Mouse (Mus musculus): ENCODE measurements around the gene Cmtm3.

The Cmtm3 gene

GRCm38 (mm10) chr8:104342426-104342825 is 3.2 kb downstream of the Cmtm3 start:
- no peak for DNase-seq (ENCODE audit: low spot score)

- peak; percentile 75 for DNase-seq (ENCODE audit: low spot score)
These were observed 4.7 kb downstream of the Cmtm3 start for GRCm38 (mm10) chr8:104343957-104344356.

- DNase-seq (ENCODE audit: low spot score) = no peak
These were observed 5.4 kb downstream of the Cmtm3 start for GRCm38 (mm10) chr8:104344622-104345021.

- no peak for DNase-seq (ENCODE audit: low spot score)
These were observed 7.5 kb downstream of the Cmtm3 start for GRCm38 (mm10) chr8:104346706-104347105.

GRCm38 (mm10) chr8:104348971-104349370 is 9.8 kb downstream of the Cmtm3 start:
- no peak for DNase-seq (ENCODE audit: low spot score)

- no peak for DNase-seq (ENCODE audit: low spot score)
These were observed 10.8 kb downstream of the Cmtm3 start for GRCm38 (mm10) chr8:104350047-104350446.

- no peak for DNase-seq (ENCODE audit: low spot score)
These were observed 14.0 kb downstream of the Cmtm3 start for GRCm38 (mm10) chr8:104353186-104353585.

- DNase-seq (ENCODE audit: low spot score) = no peak
These were observed 15.3 kb downstream of the Cmtm3 start for GRCm38 (mm10) chr8:104354504-104354903.

- DNase-seq (ENCODE audit: low spot score) = no peak
These were observed 19.4 kb downstream of the Cmtm3 start for GRCm38 (mm10) chr8:104358637-104359036.

GRCm38 (mm10) chr8:104359778-104360456 is 20.7 kb downstream of the Cmtm3 start:
- DNase-seq (ENCODE audit: low spot score) = peak; percentile 58

GRCm38 (mm10) chr8:104365695-104366094 is 26.5 kb downstream of the Cmtm3 start:
- DNase-seq (ENCODE audit: low spot score) = no peak

- DNase-seq (ENCODE audit: low spot score) = no peak
These were observed 28.2 kb downstream of the Cmtm3 start for GRCm38 (mm10) chr8:104367398-104367797.

GRCm38 (mm10) chr8:104369591-104369990 is 30.4 kb downstream of the Cmtm3 start:
- no peak for DNase-seq (ENCODE audit: low spot score)

GRCm38 (mm10) chr8:104370071-104370470 is 30.9 kb downstream of the Cmtm3 start:
- DNase-seq (ENCODE audit: low spot score) = no peak

GRCm38 (mm10) chr8:104371121-104371520 is 31.9 kb downstream of the Cmtm3 start:
- DNase-seq (ENCODE audit: low spot score) = no peak

- no peak for DNase-seq (ENCODE audit: low spot score)
These were observed 34.6 kb downstream of the Cmtm3 start for GRCm38 (mm10) chr8:104373779-104374178.

- no peak for DNase-seq (ENCODE audit: low spot score)
These were observed 35.1 kb downstream of the Cmtm3 start for GRCm38 (mm10) chr8:104374269-104374668.

GRCm38 (mm10) chr8:104374864-104375846 is 35.9 kb downstream of the Cmtm3 start:
- peak; percentile 85 for DNase-seq (ENCODE audit: low spot score)

GRCm38 (mm10) chr8:104375959-104376358 is 36.7 kb downstream of the Cmtm3 start:
- DNase-seq (ENCODE audit: low spot score) = no peak

GRCm38 (mm10) chr8:104376669-104377068 is 37.5 kb downstream of the Cmtm3 start:
- no peak for DNase-seq (ENCODE audit: low spot score)

GRCm38 (mm10) chr8:104379301-104379836 is 40.2 kb downstream of the Cmtm3 start:
- DNase-seq (ENCODE audit: low spot score) = no peak

- DNase-seq (ENCODE audit: low spot score) = no peak
These were observed 41.1 kb downstream of the Cmtm3 start for GRCm38 (mm10) chr8:104380269-104380668.

- DNase-seq (ENCODE audit: low spot score) = no peak
These were observed 41.8 kb downstream of the Cmtm3 start for GRCm38 (mm10) chr8:104380961-104381411.
